Mouse (Mus musculus): Measurements from ENCODE around the gene Spsb4.

DNA sequence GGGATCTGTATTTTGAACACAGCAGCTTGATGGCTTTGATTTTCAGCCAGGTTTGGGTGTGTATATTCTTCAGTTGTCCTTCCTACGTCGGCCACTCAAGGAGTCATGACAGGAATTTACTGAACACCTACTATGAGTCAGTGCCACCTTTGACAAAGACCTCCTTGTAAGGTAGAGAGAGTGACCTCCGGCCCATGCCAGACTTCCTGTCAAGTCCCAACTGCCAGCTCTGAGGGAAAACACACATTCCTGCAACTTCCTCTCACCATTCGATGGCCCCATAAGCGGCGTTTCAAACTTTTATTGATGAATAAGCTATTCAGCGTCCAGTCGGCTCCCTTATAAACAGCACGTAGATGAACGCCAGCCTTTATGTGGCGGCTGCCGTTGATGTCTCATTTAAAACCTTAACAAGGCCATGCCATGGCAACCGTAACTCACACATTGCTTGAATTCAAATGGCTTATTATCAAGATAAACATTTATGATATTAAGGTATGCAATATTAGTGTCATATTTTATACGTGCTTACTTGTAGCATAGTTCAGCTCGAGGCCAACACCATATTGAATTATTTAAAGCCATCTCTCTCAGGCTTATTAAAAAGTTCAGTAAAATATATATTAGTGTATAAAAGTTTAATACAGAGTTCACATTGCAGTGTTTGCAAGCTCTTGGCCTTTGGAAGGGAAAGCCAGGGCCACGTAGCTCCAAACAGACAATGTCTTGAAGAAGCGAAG, 94.9 kb downstream of the Spsb4 start:
- TF ChIP-seq POLR2A (IDR thresholded peaks at IDR 0.05; ENCODE audit: control insufficient read depth in 1 of 2, insufficient read depth in 1 of 2, low read depth in 1 of 2, low read length in 2 of 2, poor library complexity in 1 of 2) (no peak), JUND (IDR thresholded peaks at IDR 0.05; ENCODE audit: low read depth, low read length) (no peak), USF1 (IDR thresholded peaks at IDR 0.05; ENCODE audit: low read depth, low read length) (no peak), BHLHE40 (IDR thresholded peaks at IDR 0.05; ENCODE audit: borderline replicate concordance, low read depth, low read length) (no peak), SIN3A (IDR thresholded peaks at IDR 0.05; ENCODE audit: low read length) (no peak), CTCF (IDR thresholded peaks at IDR 0.05 in 2 of 3, conservative IDR thresholded peaks at IDR 0.05 in 1 of 3; ENCODE audit: control insufficient read depth in 1 of 3, insufficient read depth in 1 of 3, low read depth in 2 of 3, low read length in 3 of 3, poor library complexity in 1 of 3, severe bottlenecking in 1 of 3) (no peak), ZNF384 (IDR thresholded peaks at IDR 0.05; ENCODE audit: low read depth, low read length) (no peak), USF2 (IDR thresholded peaks at IDR 0.05; ENCODE audit: borderline replicate concordance in 1 of 2, insufficient read depth in 1 of 2, low read depth in 1 of 2, low read length in 2 of 2) (no peak), TBP (IDR thresholded peaks at IDR 0.05; ENCODE audit: low read depth, low read length) (no peak), GABPA (IDR thresholded peaks at IDR 0.05; ENCODE audit: low read depth, low read length) (no peak), MYB (IDR thresholded peaks at IDR 0.05; ENCODE audit: low read depth, low read length) (no peak)

All from MEL (cell line).